Mouse (Mus musculus) megakaryocyte, embryonic 14.5 days (primary cell): Measurements from ENCODE around the gene Gm20388.

Experiments
- FLI1 ChIP-seq: IDR thresholded peaks from 2 replicates; pipeline ENCODE4 v1.6.1; 2012; ENCODE audit warnings: low read length, inconsistent platforms, mixed read lengths
- GATA1 ChIP-seq: IDR thresholded peaks from 3 replicates; pipeline ENCODE4 v1.6.1; 2012; ENCODE audit warnings: mixed read lengths, low read length, inconsistent platforms, borderline replicate concordance

DNA sequence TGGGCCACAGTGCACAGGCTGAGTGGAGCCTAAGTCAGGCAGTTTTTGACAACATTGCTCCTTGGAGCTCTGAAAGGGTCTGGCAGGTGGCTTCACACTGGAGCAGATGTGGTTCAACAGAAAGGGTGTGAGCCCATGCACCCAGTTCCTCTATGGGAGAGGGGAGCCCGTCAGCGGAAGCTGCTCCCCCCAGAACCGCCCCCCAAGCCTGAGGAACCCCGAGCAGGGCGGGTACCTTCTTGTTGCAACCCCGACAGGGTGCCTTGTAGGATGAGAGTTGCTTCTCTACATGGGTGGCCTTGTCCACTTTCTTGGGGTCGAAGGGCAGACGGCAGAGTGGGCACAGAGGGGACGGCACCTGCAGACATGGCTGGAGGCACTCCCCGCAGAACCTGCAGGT lies 2559.3 kb downstream of the Gm20388 start:
- TF ChIP-seq GATA1: no peak
- TF ChIP-seq FLI1: no peak
